Mouse (Mus musculus) lung, postnatal 14 days (tissue): ENCODE results near the gene Cyp24a1.

Experiments used
- DNase-seq: peaks from one replicate; pipeline ENCODE4 v3.0.0; 2021

The Cyp24a1 gene

GRCm38 (mm10) chr2:170436204-170436603 is 60.7 kb downstream of the Cyp24a1 start:
- no peak for DNase-seq
